Mouse (Mus musculus): ENCODE measurements around the gene Parp3. TPM values are rescaled to one million over a fixed set of nuclear protein-coding genes. Genes with fewer than 3 reads are reported as not detected.

The Parp3 gene
- polyA plus RNA-seq, 1 experiment, result 65.2 TPM

DNA sequence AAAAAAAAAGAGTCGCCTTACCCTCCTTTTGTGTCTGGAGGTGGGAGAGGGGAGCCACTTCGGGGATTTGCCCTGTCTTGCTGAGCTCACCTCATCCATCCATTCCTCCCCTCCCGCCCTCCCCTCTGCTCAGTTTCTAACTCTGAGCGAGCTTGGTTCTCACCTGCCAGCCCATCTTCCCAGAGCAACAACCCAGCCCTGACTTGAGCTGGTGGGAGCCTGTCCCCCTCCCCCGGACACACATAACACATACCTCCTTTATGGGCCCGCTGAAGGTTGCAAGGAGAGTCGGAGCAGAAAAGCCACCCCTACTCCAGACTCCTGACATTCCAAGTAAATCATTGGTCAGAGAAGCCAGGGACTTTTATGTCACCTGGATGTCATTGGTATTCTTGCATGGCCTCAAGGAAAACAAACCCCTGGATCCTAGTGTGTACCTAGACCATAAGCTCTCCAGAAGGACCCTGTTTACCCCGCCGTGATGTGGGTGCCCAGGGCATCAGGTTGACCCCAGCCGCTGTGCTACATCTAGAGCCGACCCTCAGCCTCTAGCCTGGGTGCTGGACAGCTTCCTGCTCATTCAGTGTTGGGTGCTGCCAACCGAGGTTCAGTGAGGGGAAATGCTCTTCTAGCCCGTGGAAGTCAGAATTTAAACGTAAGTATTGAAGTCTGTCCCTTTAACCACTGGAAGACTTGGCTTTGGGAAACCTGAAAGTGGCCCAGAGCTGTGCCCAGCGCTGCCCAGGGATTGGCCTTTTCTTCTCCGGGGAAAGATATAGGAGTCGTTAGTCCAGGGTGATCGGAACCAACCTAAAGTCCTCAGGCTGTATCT is 55.5 kb downstream of the Parp3 start:
- 30% methylated on average over 18 of the region's 18 CpGs for WGBS
- DNase-seq, result no peak
- TF ChIP-seq CTCF (IDR thresholded peaks at IDR 0.05; ENCODE audit: insufficient read depth, low read length), result no peak
- no peak for TF ChIP-seq POLR2A (IDR thresholded peaks at IDR 0.05; ENCODE audit: borderline replicate concordance, extremely low read depth, low read depth, low read length)
- Histone ChIP-seq H3K4me3 (replicated peaks; ENCODE audit: extremely low read depth, low read depth, low read length) (no peak overlapping the region), H3K4me1 (ENCODE audit: control insufficient read depth, insufficient read depth, low read length) (peaks cover 9% of the 10 kb centered on the region)

GRCm38 (mm10) chr9:106420608-106421007 is 56.1 kb downstream of the Parp3 start:
- WGBS, result 4% methylated on average over 2 of the region's 2 CpGs
- DNase-seq, result no peak
- Histone ChIP-seq H3K4me1 (ENCODE audit: control insufficient read depth, insufficient read depth, low read length) (peaks cover 9% of the 10 kb centered on the region), H3K4me3 (replicated peaks; ENCODE audit: extremely low read depth, low read depth, low read length) (no peak overlapping the region)
- no peak for TF ChIP-seq CTCF (IDR thresholded peaks at IDR 0.05; ENCODE audit: insufficient read depth, low read length)
- no peak for TF ChIP-seq POLR2A (IDR thresholded peaks at IDR 0.05; ENCODE audit: borderline replicate concordance, extremely low read depth, low read depth, low read length)

Other genes starting within 250 kb of the Parp3 start
- 443 and 458 TPM in 2 replicates for gene Alas1, start 228.3 kb downstream of the Parp3 start, polyA plus RNA-seq (2012; rRNA removed)
- gene Poc1a, start 195.9 kb downstream of the Parp3 start, polyA plus RNA-seq (2012; rRNA removed), result 5.7 and 7.9 TPM in 2 replicates
- 223 and 262 TPM in 2 replicates for gene Dusp7, start 108.3 kb downstream of the Parp3 start, polyA plus RNA-seq (2012; rRNA removed)
- 288 and 319 TPM in 2 replicates for gene Rpl29, start 47.5 kb downstream of the Parp3 start, polyA plus RNA-seq (2012; rRNA removed)
- 6.5 and 10.0 TPM in 2 replicates for gene Acy1, start 38.6 kb downstream of the Parp3 start, polyA plus RNA-seq (2012; rRNA removed)
- 80.0 and 80.9 TPM in 2 replicates for gene Abhd14b, start 29.5 kb downstream of the Parp3 start, polyA plus RNA-seq (2012; rRNA removed)
- 27.2 and 34.4 TPM in 2 replicates for gene Abhd14a, start 29.3 kb downstream of the Parp3 start, polyA plus RNA-seq (2012; rRNA removed)
- 68.5 and 70.7 TPM in 2 replicates for gene Pcbp4, start 23.7 kb downstream of the Parp3 start, polyA plus RNA-seq (2012; rRNA removed)
- gene Gpr62, start 11.0 kb downstream of the Parp3 start, polyA plus RNA-seq (2012; rRNA removed), result 0.19 and 0.50 TPM in 2 replicates
- gene Rrp9, start 986 bp downstream of the Parp3 start, polyA plus RNA-seq (2012; rRNA removed), result 27.4 and 29.2 TPM in 2 replicates
- 0.30 TPM in 1 of 2 replicates, not detected in the other for gene Iqcf1, start 23.0 kb upstream of the Parp3 start, polyA plus RNA-seq (2012; rRNA removed)
- 0.27 TPM in 1 of 2 replicates, not detected in the other for gene Iqcf5, start 37.6 kb upstream of the Parp3 start, polyA plus RNA-seq (2012; rRNA removed)
- not detected in 2 replicates for gene Iqcf3, start 84.7 kb upstream of the Parp3 start, polyA plus RNA-seq (2012; rRNA removed)
- not detected in 2 replicates for gene Iqcf4, start 94.0 kb upstream of the Parp3 start, polyA plus RNA-seq (2012; rRNA removed)
- gene Iqcf6, start 149.6 kb upstream of the Parp3 start, polyA plus RNA-seq (2012; rRNA removed), result not detected in 2 replicates
- not detected in 2 replicates for gene Grm2, start 179.1 kb upstream of the Parp3 start, polyA plus RNA-seq (2012; rRNA removed)
- gene Tex264, start 209.0 kb upstream of the Parp3 start, polyA plus RNA-seq (2012; rRNA removed), result 103 and 108 TPM in 2 replicates